Mouse (Mus musculus): ENCODE data around the gene Clcnkb. TPM values are rescaled to one million over a fixed set of nuclear protein-coding genes. Genes with fewer than 3 reads are reported as not detected.

Clcnkb gene
- total and polyA plus RNA-seq, 2 experiments: not detected

DNA sequence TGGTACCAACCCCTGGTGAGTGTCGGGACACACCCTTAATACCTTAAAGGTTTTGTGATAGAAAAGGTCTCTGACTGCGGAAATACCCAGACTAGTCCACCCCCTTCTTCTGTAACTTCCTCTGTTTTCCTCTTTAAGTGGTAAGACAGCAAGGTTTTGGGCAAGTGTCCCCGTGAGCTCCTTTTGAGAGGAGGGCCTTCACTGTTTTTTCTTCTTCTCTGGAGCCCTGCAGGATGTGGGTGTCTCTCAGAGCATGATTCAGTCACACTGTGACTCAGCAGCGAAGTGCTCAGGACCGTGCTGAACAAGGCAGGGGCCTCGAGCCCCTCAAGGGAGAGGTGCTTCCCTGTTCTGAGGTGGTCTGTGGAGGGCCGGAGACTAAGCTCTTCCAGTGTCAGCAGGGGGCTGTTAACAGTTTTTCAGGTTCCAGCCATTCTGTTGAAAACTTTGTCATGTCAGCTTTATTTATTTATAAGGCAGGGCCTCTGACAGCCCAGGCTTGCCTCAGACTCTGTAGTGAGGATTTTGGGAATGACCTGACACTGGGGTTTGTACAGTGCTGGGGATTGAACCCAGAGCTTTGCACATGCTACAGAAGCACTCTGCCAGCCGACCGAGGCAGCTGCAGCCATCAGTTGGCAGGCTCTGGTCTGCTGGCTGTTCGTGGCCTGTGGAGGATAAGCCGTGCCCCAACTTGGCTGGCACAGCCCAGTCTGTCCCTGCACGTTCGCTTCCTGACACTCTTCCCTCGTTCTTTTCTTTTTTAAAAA lies 39.0 kb upstream of the Clcnkb start:
- Histone ChIP-seq H3K27me3 (ENCODE audit: control insufficient read depth, insufficient read depth, low read length) (no peaks in the 10 kb centered on the region), H3K27ac (replicated peaks; ENCODE audit: insufficient read depth, low read depth, low read length) (no peak overlapping the region), H3K9ac (ENCODE audit: low read depth, low read length) (no peak overlapping the region), H3K79me2 (ENCODE audit: control insufficient read depth, insufficient read depth, low read length) (peaks cover 11% of the 10 kb centered on the region; the same call in 1 of the 2 replicates), H3K4me3 (ENCODE audit: insufficient read depth, low read depth, low read length) (no peak overlapping the region), H3K36me3 (ENCODE audit: control insufficient read depth, insufficient read depth, low read length) (no peaks in the 10 kb centered on the region), H3K4me1 (ENCODE audit: control insufficient read depth, insufficient read depth, low read length) (peaks cover 8% of the 10 kb centered on the region)
- peak; percentile 80 for DNase-seq (ENCODE audit: extremely low read depth, low read depth, low spot score)
- no peak for TF ChIP-seq CTCF (IDR thresholded peaks at IDR 0.05; ENCODE audit: low read depth, low read length)
- no peak for TF ChIP-seq POLR2A (IDR thresholded peaks at IDR 0.05; ENCODE audit: extremely low read depth, insufficient read depth, low read length)
- 51% methylated on average over 14 of the region's 14 CpGs for WGBS

DNA sequence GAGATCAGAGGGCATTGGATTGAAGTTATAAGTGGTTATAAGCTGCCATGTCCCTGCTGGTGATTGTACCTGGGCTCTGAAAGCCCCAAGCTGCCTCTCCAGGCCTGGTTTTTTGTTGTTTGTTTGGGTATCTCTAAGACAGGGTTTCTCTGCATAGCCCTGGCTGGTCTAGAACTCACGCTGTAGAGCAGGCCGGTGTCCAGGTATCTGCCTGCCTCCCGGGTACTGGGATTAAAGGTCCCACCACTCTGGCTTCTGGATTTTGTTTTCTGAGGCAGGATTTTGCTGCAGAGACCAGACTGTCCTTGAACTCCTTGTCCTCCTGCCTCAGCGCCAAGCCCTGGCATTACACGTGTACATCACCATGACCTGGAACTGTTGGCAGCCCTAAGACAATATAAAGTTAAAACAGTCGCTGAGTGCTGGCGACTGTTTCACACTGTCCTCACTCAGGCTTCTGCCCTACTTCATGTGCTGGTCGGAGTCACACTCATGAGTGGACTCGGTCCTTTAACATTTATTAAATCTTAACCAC lies 36.2 kb upstream of the Clcnkb start:
- WGBS: 23% methylated on average over 9 of the region's 9 CpGs
- no peak for TF ChIP-seq POLR2A (IDR thresholded peaks at IDR 0.05; ENCODE audit: extremely low read depth, insufficient read depth, low read length)
- Histone ChIP-seq H3K4me1 (ENCODE audit: control insufficient read depth, insufficient read depth, low read length) (peaks cover 8% of the 10 kb centered on the region), H3K27ac (replicated peaks; ENCODE audit: insufficient read depth, low read depth, low read length) (peak overlapping the region; percentile 57), H3K27me3 (ENCODE audit: control insufficient read depth, insufficient read depth, low read length) (no peaks in the 10 kb centered on the region), H3K9ac (ENCODE audit: low read depth, low read length) (no peak overlapping the region), H3K79me2 (ENCODE audit: control insufficient read depth, insufficient read depth, low read length) (peaks cover 11% of the 10 kb centered on the region; the same call in 1 of the 2 replicates), H3K36me3 (ENCODE audit: control insufficient read depth, insufficient read depth, low read length) (no peaks in the 10 kb centered on the region), H3K4me3 (ENCODE audit: insufficient read depth, low read depth, low read length) (no peak overlapping the region)
- DNase-seq (ENCODE audit: extremely low read depth, low read depth, low spot score): peak; percentile 99

DNA sequence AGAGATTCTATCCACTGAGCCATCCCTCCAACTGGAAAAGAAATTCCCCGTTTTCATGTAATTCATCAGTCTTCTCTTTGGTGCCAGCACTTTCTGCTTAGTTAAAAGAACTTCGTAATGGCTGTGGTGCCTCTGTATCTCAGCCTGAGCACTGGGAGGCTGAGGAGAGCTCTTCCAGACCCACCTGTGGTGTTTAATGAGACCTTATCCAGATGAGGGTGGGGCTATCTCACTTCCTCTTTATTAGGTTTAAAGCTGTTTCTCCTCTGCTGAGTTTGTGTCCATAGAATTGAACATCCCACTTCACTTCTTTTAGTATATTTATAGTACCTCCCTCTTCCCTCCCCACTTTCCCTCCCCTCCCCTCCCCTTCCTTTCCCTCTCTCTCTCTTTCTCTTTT lies 35.4 kb upstream of the Clcnkb start:
- TF ChIP-seq POLR2A (IDR thresholded peaks at IDR 0.05; ENCODE audit: extremely low read depth, insufficient read depth, low read length) (no peak), CTCF (IDR thresholded peaks at IDR 0.05; ENCODE audit: low read depth, low read length) (no peak)
- Histone ChIP-seq H3K27me3 (ENCODE audit: control insufficient read depth, insufficient read depth, low read length) (no peaks in the 10 kb centered on the region), H3K79me2 (ENCODE audit: control insufficient read depth, insufficient read depth, low read length) (peaks cover 13% of the 10 kb centered on the region; the same call in 1 of the 2 replicates), H3K27ac (replicated peaks; ENCODE audit: insufficient read depth, low read depth, low read length) (no peak overlapping the region), H3K9ac (ENCODE audit: low read depth, low read length) (no peak overlapping the region), H3K36me3 (ENCODE audit: control insufficient read depth, insufficient read depth, low read length) (no peaks in the 10 kb centered on the region), H3K4me3 (ENCODE audit: insufficient read depth, low read depth, low read length) (no peak overlapping the region), H3K4me1 (ENCODE audit: control insufficient read depth, insufficient read depth, low read length) (peaks cover 8% of the 10 kb centered on the region)
- 94% methylated on average over 2 of the region's 2 CpGs for WGBS
- no peak for DNase-seq (ENCODE audit: extremely low read depth, low read depth, low spot score)

DNA sequence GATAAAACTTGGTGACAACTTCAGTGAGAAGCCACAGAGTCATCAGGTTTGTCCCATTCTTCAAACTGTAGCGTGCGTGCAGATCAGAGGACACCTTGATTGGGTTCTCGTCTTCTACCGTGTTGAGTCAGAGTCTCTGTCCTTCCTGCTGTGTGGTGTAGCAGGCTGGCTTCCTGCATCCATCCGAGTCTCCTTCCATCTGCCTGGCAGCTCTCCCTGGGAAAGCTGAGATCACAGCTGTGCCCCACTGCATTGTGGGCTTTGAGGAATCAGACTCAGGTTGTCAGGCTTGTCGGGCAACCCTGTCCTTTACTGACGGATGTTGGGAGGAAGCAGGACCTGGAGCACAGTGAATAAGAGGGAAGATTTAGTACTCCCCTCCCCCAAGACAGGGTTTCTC lies 30.4 kb upstream of the Clcnkb start:
- no peak overlapping the region for H3K9ac ChIP-seq (ENCODE audit: low read depth, low read length)
- TF ChIP-seq CTCF (IDR thresholded peaks at IDR 0.05; ENCODE audit: low read depth, low read length) (no peak), POLR2A (IDR thresholded peaks at IDR 0.05; ENCODE audit: extremely low read depth, insufficient read depth, low read length) (no peak)
- H3K27me3 ChIP-seq (ENCODE audit: control insufficient read depth, insufficient read depth, low read length): no peaks in the 10 kb centered on the region
- H3K4me3 ChIP-seq (ENCODE audit: insufficient read depth, low read depth, low read length): no peak overlapping the region
- H3K79me2 ChIP-seq (ENCODE audit: control insufficient read depth, insufficient read depth, low read length): peaks cover 19% of the 10 kb centered on the region; the same call in 1 of the 2 replicates
- H3K27ac ChIP-seq (replicated peaks; ENCODE audit: insufficient read depth, low read depth, low read length): no peak overlapping the region
- DNase-seq (ENCODE audit: extremely low read depth, low read depth, low spot score): no peak
- 79% methylated on average over 7 of the region's 7 CpGs for WGBS
- peaks cover 7% of the 10 kb centered on the region for H3K4me1 ChIP-seq (ENCODE audit: control insufficient read depth, insufficient read depth, low read length)
- H3K36me3 ChIP-seq (ENCODE audit: control insufficient read depth, insufficient read depth, low read length): no peaks in the 10 kb centered on the region

DNA sequence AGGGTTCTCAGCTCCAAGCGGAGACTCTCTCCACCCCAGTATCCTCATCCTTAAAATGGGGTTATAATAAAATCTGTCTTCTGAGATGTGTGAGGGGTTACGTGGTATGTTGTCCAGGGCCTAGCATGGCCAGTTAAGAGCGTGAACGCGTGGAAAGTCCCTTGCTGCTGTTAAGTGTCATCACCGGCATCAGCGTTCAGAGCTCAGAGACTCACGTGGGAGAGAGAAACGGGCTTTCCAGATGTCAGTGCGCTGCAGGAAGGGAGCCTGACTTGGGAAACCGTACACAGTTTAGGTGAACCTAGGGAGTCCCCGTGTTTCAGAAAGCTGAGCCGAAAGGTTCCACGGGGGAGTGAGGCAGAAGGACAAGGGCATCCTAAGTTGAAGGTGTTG lies 29.5 kb upstream of the Clcnkb start:
- Histone ChIP-seq H3K27me3 (ENCODE audit: control insufficient read depth, insufficient read depth, low read length) (no peaks in the 10 kb centered on the region), H3K79me2 (ENCODE audit: control insufficient read depth, insufficient read depth, low read length) (peaks cover 19% of the 10 kb centered on the region; the same call in 1 of the 2 replicates), H3K9ac (ENCODE audit: low read depth, low read length) (peak overlapping the region; percentile 89), H3K36me3 (ENCODE audit: control insufficient read depth, insufficient read depth, low read length) (no peaks in the 10 kb centered on the region), H3K27ac (replicated peaks; ENCODE audit: insufficient read depth, low read depth, low read length) (no peak overlapping the region), H3K4me1 (ENCODE audit: control insufficient read depth, insufficient read depth, low read length) (peaks cover 6% of the 10 kb centered on the region), H3K4me3 (ENCODE audit: insufficient read depth, low read depth, low read length) (peak overlapping the region; percentile 89)
- TF ChIP-seq POLR2A (IDR thresholded peaks at IDR 0.05; ENCODE audit: extremely low read depth, insufficient read depth, low read length): no peak
- TF ChIP-seq CTCF (IDR thresholded peaks at IDR 0.05; ENCODE audit: low read depth, low read length): no peak
- WGBS: 12% methylated on average over 14 of the region's 14 CpGs
- no peak for DNase-seq (ENCODE audit: extremely low read depth, low read depth, low spot score)
